Mouse (Mus musculus) myocyte (in vitro differentiated cells): ENCODE measurements at regions not wholly inside any gene's neighbourhood (a gene's known extent, or its start where the extent isn't known, plus 50 kb on each side); places are given as distances from the start of the nearest gene placed in this dataset.

ENCODE experiments used
- H3K27me3 ChIP-seq: one replicate; pipeline ENCODE4 v1.6.1; 2011; ENCODE audit not compliant: control insufficient read depth, insufficient read depth, insufficient read length
- H3K36me3 ChIP-seq: one replicate; pipeline ENCODE4 v1.6.1; 2011; ENCODE audit not compliant: control insufficient read depth, insufficient read depth
- H3K4me2 ChIP-seq: one replicate; pipeline ENCODE4 v1.6.1; 2011; ENCODE audit warnings: low read depth, control low read depth
- H3K4me3 ChIP-seq: one replicate; pipeline ENCODE4 v1.5.1; 2011; ENCODE audit warnings: mild to moderate bottlenecking, control low read depth, moderate library complexity
- H3K79me2 ChIP-seq: one replicate; pipeline ENCODE4 v1.6.1; 2011; ENCODE audit not compliant: control insufficient read depth, insufficient read depth
- H3ac ChIP-seq: one replicate; pipeline ENCODE4 v1.6.1; 2011; ENCODE audit not compliant: control insufficient read depth, insufficient read length
- CEBPB ChIP-seq: IDR thresholded peaks from 2 replicates; pipeline ENCODE4 v1.6.1; 2011; ENCODE audit warnings: mild to moderate bottlenecking, moderate library complexity; ENCODE audit not compliant: poor library complexity, insufficient read depth, severe bottlenecking
- E2F4 ChIP-seq: IDR thresholded peaks from one replicate; pipeline ENCODE4 v1.6.1; 2011; ENCODE audit warnings: mild to moderate bottlenecking, control low read depth, moderate library complexity; ENCODE audit not compliant: insufficient read depth
- MAX ChIP-seq: IDR thresholded peaks from one replicate; pipeline ENCODE4 v1.6.1; 2011; ENCODE audit warnings: low read depth, mild to moderate bottlenecking, control low read depth
- MYOD1 ChIP-seq, 3 experiments: IDR thresholded peaks; one replicate each; pipeline ENCODE4 v1.6.1; 2011; ENCODE audit warnings: control low read depth in 2 of 3, low read depth in 2 of 3, mild to moderate bottlenecking in 2 of 3, moderate library complexity in 1 of 3; ENCODE audit not compliant: insufficient read length in 2 of 3, control insufficient read depth in 1 of 3
- MYOG ChIP-seq, 3 experiments: IDR thresholded peaks; one replicate each; pipeline ENCODE4 v1.6.1; 2011; ENCODE audit warnings: control low read depth in 2 of 3, low read depth in 2 of 3, mild to moderate bottlenecking in 2 of 3; ENCODE audit not compliant: insufficient read length in 2 of 3, control insufficient read depth in 1 of 3, insufficient read depth in 1 of 3
- POLR2A ChIP-seq: IDR thresholded peaks from one replicate; pipeline ENCODE4 v1.6.1; 2011; ENCODE audit warnings: low read depth, mild to moderate bottlenecking, control low read depth, moderate library complexity; ENCODE audit not compliant: insufficient read length
- POLR2AphosphoS2 ChIP-seq: IDR thresholded peaks from one replicate; pipeline ENCODE4 v1.6.1; 2011; ENCODE audit warnings: low read depth, control low read depth; ENCODE audit not compliant: insufficient read length
- REST ChIP-seq: IDR thresholded peaks from one replicate; pipeline ENCODE4 v1.6.1; 2011; ENCODE audit warnings: mild to moderate bottlenecking, control low read depth, moderate library complexity; ENCODE audit not compliant: insufficient read depth, insufficient read length
- SRF ChIP-seq: IDR thresholded peaks from one replicate; pipeline ENCODE4 v1.6.1; 2011; ENCODE audit warnings: low read depth; ENCODE audit not compliant: control insufficient read depth, insufficient read length
- TCF12 ChIP-seq: IDR thresholded peaks from one replicate; pipeline ENCODE4 v1.6.1; 2011; ENCODE audit warnings: mild to moderate bottlenecking, control low read depth; ENCODE audit not compliant: poor library complexity, insufficient read depth, severe bottlenecking
- TCF3 ChIP-seq: IDR thresholded peaks from one replicate; pipeline ENCODE4 v1.6.1; 2011; ENCODE audit warnings: low read depth, control low read depth; ENCODE audit not compliant: insufficient read length
- USF1 ChIP-seq: IDR thresholded peaks from one replicate; pipeline ENCODE4 v1.6.1; 2011; ENCODE audit warnings: low read depth, mild to moderate bottlenecking, control low read depth, moderate library complexity

DNA sequence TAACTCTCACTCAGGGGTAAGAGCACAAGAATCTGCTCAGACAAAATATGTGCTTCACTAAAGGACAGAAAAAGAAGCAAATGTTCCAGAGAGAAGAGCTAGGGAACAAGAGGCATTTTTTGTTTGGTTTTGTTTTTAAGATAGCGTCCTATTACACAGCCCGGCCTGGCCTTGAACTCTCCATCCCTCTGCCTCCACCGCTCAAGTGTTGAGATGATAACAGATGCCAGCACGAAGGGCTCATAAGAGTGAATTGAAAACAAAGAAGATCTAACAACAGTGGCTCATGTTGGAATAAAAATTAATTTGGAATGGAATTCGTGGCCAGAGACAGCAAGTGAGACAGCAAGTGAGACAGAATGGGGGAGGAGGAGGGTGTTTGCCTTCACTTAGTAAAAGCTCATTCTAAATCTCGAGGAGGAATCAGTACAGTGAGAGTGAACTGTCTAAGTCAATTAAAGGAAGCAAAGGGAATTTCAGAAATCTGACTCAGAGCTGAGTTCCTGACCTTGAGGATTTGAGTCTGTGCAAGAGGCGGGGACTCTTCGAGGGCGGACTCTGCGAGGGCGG is 116.3 kb upstream of the Mrps22 start:
- Histone ChIP-seq H3K4me2 (no peak overlapping the region), H3ac (no peak overlapping the region)

DNA sequence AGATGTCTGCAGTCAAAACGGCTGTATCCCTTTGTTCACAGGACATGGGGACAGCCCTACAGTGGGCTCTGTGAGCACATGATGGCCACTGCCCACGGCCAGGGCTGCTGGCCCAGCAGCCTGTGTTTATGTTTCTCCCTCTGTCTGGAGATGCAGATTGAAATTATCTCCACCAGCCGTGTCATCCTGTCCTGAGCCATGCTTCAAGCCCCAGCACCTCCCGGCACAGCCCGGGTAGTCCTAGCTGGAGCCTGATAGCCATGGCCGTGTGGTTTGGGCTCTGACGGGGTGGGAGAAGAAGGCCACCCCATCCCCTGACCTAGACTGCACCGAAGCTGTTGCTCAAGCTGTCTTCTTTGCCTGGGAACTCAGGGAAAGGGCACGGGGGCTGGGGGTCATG is 113.2 kb upstream of the Mrps22 start:
- Histone ChIP-seq H3ac (no peak overlapping the region), H3K4me3 (no peak overlapping the region), H3K79me2 (no peaks in the 10 kb centered on the region), H3K27me3 (no peaks in the 10 kb centered on the region), H3K36me3 (no peaks in the 10 kb centered on the region), H3K4me2 (no peak overlapping the region)
- TF ChIP-seq REST (no peak), USF1 (no peak), MYOD1 (IDR thresholded peaks at IDR 0.05; ENCODE audit: control insufficient read depth in 1 of 3, insufficient read length in 2 of 3, low read depth in 2 of 3) (no peak), MYOG (IDR thresholded peaks at IDR 0.05; ENCODE audit: control insufficient read depth in 1 of 3, insufficient read depth in 1 of 3, insufficient read length in 2 of 3, low read depth in 2 of 3) (no peak), TCF12 (no peak)

More for the DNA sequence above, 116.3 kb upstream of the Mrps22 start:
- no peak for TF ChIP-seq CEBPB
- TF ChIP-seq MYOD1 (IDR thresholded peaks at IDR 0.05; ENCODE audit: control insufficient read depth in 1 of 3, insufficient read length in 2 of 3, low read depth in 2 of 3) = no peak
- TF ChIP-seq TCF12 = no peak
- TF ChIP-seq E2F4 = no peak
- no peak for TF ChIP-seq SRF
- TF ChIP-seq MYOG (IDR thresholded peaks at IDR 0.05; ENCODE audit: control insufficient read depth in 1 of 3, insufficient read depth in 1 of 3, insufficient read length in 2 of 3, low read depth in 2 of 3) = no peak
- TF ChIP-seq POLR2A = no peak
- TF ChIP-seq POLR2AphosphoS2 = no peak
- TF ChIP-seq USF1 = no peak
- no peak for TF ChIP-seq MAX
- H3K79me2 ChIP-seq = no peaks in the 10 kb centered on the region
- H3K27me3 ChIP-seq = no peaks in the 10 kb centered on the region
- H3K36me3 ChIP-seq = no peaks in the 10 kb centered on the region
- H3K4me3 ChIP-seq = no peak overlapping the region

DNA sequence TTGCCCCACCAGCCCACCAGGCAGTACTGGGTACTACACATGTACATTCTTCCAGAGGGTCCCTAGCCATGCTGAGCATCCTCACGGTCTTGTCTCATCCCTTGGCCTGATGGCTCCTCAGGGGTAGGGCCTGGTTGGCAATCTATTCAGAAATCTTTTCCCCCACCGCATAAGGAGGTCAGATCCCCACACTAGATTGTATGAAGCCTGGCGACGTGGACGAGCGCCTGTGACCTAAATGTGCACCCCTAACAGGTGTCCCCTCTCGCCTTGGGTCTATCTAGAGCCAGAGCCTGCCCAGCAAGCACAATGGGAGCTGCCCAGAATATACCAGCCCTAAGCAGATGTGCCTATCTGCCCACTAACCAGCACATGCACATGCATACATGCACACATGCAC is 111.4 kb upstream of the Mrps22 start:
- Histone ChIP-seq H3K4me3 (no peak overlapping the region), H3ac (no peak overlapping the region), H3K4me2 (no peak overlapping the region), H3K36me3 (no peaks in the 10 kb centered on the region), H3K79me2 (no peaks in the 10 kb centered on the region), H3K27me3 (peaks cover 4% of the 10 kb centered on the region)
- TF ChIP-seq MYOD1 (IDR thresholded peaks at IDR 0.05; ENCODE audit: control insufficient read depth in 1 of 3, insufficient read length in 2 of 3, low read depth in 2 of 3) (no peak), MYOG (IDR thresholded peaks at IDR 0.05; ENCODE audit: control insufficient read depth in 1 of 3, insufficient read depth in 1 of 3, insufficient read length in 2 of 3, low read depth in 2 of 3) (no peak), POLR2AphosphoS2 (no peak), TCF3 (no peak), E2F4 (no peak), POLR2A (no peak), CEBPB (no peak), USF1 (no peak), MAX (no peak), SRF (no peak), REST (no peak), TCF12 (no peak)

DNA sequence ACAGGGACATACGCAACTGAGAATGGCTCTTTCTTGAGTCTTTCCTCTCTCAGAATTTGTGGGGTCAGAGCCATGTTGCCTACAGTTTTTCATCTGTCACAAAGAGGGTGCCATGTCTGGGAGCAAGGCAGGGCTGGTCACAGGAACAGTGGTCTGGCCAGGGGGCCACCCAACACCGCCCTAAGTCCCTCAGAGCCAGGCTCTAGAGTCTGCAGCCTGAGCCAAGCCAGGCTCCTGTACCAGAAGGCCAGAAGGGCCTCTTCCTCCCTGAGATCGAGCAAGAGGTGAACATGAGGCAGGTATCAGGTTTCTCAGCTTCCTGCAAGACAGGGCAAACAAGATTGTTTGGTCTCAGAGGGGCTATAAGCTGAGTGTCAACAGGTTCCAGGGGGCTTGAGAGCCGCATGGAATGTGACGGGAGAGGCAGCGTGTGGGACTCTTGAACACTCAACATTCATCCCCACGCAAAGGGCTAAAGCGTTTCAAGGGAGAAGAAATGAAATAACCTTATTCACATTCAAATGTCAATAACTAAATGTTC is 110.6 kb upstream of the Mrps22 start:
- TF ChIP-seq USF1 (no peak), MAX (no peak), MYOG (IDR thresholded peaks at IDR 0.05; ENCODE audit: control insufficient read depth in 1 of 3, insufficient read depth in 1 of 3, insufficient read length in 2 of 3, low read depth in 2 of 3) (no peak), POLR2AphosphoS2 (no peak), TCF3 (no peak), POLR2A (no peak), SRF (no peak), TCF12 (no peak), E2F4 (no peak), REST (no peak), MYOD1 (IDR thresholded peaks at IDR 0.05; ENCODE audit: control insufficient read depth in 1 of 3, insufficient read length in 2 of 3, low read depth in 2 of 3) (no peak), CEBPB (no peak)

More for the DNA sequence above, 110.6 kb upstream of the Mrps22 start:
- Histone ChIP-seq H3ac (no peak overlapping the region), H3K36me3 (no peaks in the 10 kb centered on the region), H3K4me2 (no peak overlapping the region), H3K4me3 (no peak overlapping the region), H3K79me2 (no peaks in the 10 kb centered on the region), H3K27me3 (peaks cover 8% of the 10 kb centered on the region)
